Mouse (Mus musculus): ENCODE data around the gene Trpm5. TPM values are rescaled to one million over a fixed set of nuclear protein-coding genes. Genes with fewer than 3 reads are reported as not detected.

Gene Trpm5
- polyA plus RNA-seq, 1 experiment, result not detected

DNA sequence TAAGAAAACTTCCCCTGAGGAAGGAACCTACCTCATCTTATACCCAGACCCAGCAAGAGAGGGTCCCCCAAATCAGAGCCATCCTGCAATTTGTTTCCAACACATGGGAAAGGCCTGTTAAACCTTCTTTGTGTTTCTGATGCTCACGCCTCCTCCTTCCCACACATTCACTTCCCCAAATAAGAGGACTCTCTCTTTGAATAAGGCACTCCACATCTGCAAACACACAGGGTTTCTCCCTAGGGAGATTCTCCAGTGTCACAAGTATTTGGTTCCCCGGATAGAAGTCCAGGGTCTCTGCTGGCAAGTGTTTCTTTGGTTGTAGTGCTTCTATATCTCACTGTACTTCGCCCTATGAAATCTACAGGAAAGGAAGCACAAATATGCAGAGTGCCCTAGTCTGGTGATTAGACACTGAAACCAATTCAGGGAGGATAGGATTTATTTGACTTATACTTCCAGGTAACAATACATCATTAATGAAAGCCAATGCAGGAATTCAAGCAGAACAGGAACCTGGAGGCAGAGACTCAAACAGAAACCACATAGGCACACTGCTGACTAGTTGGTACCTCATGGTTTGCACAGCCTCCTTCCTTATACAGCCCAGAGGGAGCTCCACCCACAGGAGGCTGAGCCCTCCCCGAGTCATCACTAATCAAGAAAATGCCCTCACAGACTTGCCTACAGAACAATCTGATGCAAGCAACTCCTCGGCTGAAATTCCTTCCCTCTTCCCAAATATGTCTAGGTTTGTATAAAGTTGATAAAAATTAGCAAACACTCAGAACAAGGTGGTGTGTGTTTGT lies 72.9 kb downstream of the Trpm5 start:
- H3K9ac ChIP-seq (ENCODE audit: low read depth, poor library complexity, severe bottlenecking), result no peak overlapping the region
- no peaks in the 10 kb centered on the region for H3K36me3 ChIP-seq (ENCODE audit: control insufficient read depth, insufficient read depth, low read length, poor library complexity, severe bottlenecking)
- peaks cover 3% of the 10 kb centered on the region for H3K4me1 ChIP-seq (ENCODE audit: control insufficient read depth, insufficient read depth, low read length)
- no peak overlapping the region for H3K4me3 ChIP-seq (ENCODE audit: low read depth, low read length)
- no peaks in the 10 kb centered on the region for H3K9me3 ChIP-seq (replicated peaks; ENCODE audit: control insufficient read depth, insufficient read depth, low read length, poor library complexity, severe bottlenecking)
- H3K27ac ChIP-seq (ENCODE audit: insufficient read depth, low read length), result no peak overlapping the region
- TF ChIP-seq EP300 (IDR thresholded peaks at IDR 0.05; ENCODE audit: insufficient read depth, low read depth, low read length), result no peak
- no peak for TF ChIP-seq POLR2A (IDR thresholded peaks at IDR 0.05; ENCODE audit: insufficient read depth, low read length)
- no peak for TF ChIP-seq CTCF (IDR thresholded peaks at IDR 0.05; ENCODE audit: low read depth, low read length)
- no peaks in the 10 kb centered on the region for H3K27me3 ChIP-seq (ENCODE audit: control insufficient read depth, insufficient read depth, low read length, poor library complexity, severe bottlenecking)

DNA sequence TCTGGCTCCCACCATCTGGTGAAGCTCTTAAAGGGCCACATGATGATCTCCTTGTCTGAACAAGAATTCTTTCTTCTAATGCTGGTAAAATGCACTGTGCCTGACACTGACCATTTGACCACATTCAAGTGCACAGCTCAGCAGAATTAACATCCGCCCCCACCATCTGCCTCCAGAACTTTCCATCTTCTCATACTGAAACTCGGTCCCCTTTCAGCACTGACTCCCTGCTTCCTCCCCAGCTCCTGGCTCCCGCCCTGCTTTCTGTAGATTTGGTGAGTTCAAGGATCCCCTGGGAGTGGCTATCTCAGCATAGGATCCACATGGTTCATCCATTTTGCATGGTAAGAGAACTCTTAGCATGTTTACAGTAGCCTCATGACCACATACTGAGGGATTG lies 73.7 kb downstream of the Trpm5 start:
- Histone ChIP-seq H3K9me3 (replicated peaks; ENCODE audit: control insufficient read depth, insufficient read depth, low read length, poor library complexity, severe bottlenecking) (no peaks in the 10 kb centered on the region), H3K36me3 (ENCODE audit: control insufficient read depth, insufficient read depth, low read length, poor library complexity, severe bottlenecking) (no peaks in the 10 kb centered on the region), H3K4me3 (ENCODE audit: low read depth, low read length) (no peak overlapping the region), H3K27ac (ENCODE audit: insufficient read depth, low read length) (no peak overlapping the region), H3K4me1 (ENCODE audit: control insufficient read depth, insufficient read depth, low read length) (peaks cover 8% of the 10 kb centered on the region), H3K27me3 (ENCODE audit: control insufficient read depth, insufficient read depth, low read length, poor library complexity, severe bottlenecking) (no peaks in the 10 kb centered on the region), H3K9ac (ENCODE audit: low read depth, poor library complexity, severe bottlenecking) (no peak overlapping the region)
- TF ChIP-seq CTCF (IDR thresholded peaks at IDR 0.05; ENCODE audit: low read depth, low read length), result no peak
- no peak for TF ChIP-seq POLR2A (IDR thresholded peaks at IDR 0.05; ENCODE audit: insufficient read depth, low read length)
- TF ChIP-seq EP300 (IDR thresholded peaks at IDR 0.05; ENCODE audit: insufficient read depth, low read depth, low read length), result no peak

DNA sequence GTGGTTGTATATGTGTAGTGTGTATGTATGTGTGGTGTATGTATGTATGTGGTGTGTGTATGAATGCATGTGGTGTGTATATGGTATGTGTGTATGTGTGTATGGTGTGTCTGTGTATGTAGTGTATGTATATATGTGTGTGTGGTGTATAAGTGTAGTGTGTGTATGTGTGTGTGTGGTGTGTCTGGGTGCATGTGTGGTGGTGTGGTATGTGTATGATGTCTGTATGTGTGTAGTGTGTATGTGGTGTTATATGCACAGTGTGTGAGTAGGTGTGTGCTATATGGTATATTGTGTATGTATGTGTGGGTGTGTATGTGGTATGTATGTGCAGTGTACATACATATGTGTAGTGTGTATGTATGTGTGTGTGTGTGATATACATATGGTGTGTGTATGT lies 74.4 kb downstream of the Trpm5 start:
- peaks cover 12% of the 10 kb centered on the region for H3K4me1 ChIP-seq (ENCODE audit: control insufficient read depth, insufficient read depth, low read length)
- no peak overlapping the region for H3K27ac ChIP-seq (ENCODE audit: insufficient read depth, low read length)
- no peak overlapping the region for H3K4me3 ChIP-seq (ENCODE audit: low read depth, low read length)
- no peaks in the 10 kb centered on the region for H3K36me3 ChIP-seq (ENCODE audit: control insufficient read depth, insufficient read depth, low read length, poor library complexity, severe bottlenecking)
- TF ChIP-seq CTCF (IDR thresholded peaks at IDR 0.05; ENCODE audit: low read depth, low read length) (no peak), POLR2A (IDR thresholded peaks at IDR 0.05; ENCODE audit: insufficient read depth, low read length) (no peak), EP300 (IDR thresholded peaks at IDR 0.05; ENCODE audit: insufficient read depth, low read depth, low read length) (no peak)
- H3K27me3 ChIP-seq (ENCODE audit: control insufficient read depth, insufficient read depth, low read length, poor library complexity, severe bottlenecking), result no peaks in the 10 kb centered on the region
- H3K9me3 ChIP-seq (replicated peaks; ENCODE audit: control insufficient read depth, insufficient read depth, low read length, poor library complexity, severe bottlenecking), result no peaks in the 10 kb centered on the region
- no peak overlapping the region for H3K9ac ChIP-seq (ENCODE audit: low read depth, poor library complexity, severe bottlenecking)

Other genes with a start within 250 kb of the Trpm5 start
- not detected in 2 replicates for gene Th, start 163.5 kb downstream of the Trpm5 start, polyA plus RNA-seq (2011; ENCODE audit: insufficient read depth, insufficient read length, low read depth, missing spikeins)
- gene Ascl2, start 125.4 kb downstream of the Trpm5 start, polyA plus RNA-seq (2011; ENCODE audit: insufficient read depth, insufficient read length, low read depth, missing spikeins), result 1.9 and 2.2 TPM in 2 replicates
- gene Tspan32, start 89.6 kb downstream of the Trpm5 start, polyA plus RNA-seq (2011; ENCODE audit: insufficient read depth, insufficient read length, low read depth, missing spikeins), result not detected in 2 replicates
- 392 and 406 TPM in 2 replicates for gene Cd81, start 41.9 kb downstream of the Trpm5 start, polyA plus RNA-seq (2011; ENCODE audit: insufficient read depth, insufficient read length, low read depth, missing spikeins)
- gene Tssc4, start 25.4 kb downstream of the Trpm5 start, polyA plus RNA-seq (2011; ENCODE audit: insufficient read depth, insufficient read length, low read depth, missing spikeins), result 18.2 and 21.0 TPM in 2 replicates
- not detected in 2 replicates for gene Kcnq1, start 11.7 kb upstream of the Trpm5 start, polyA plus RNA-seq (2011; ENCODE audit: insufficient read depth, insufficient read length, low read depth, missing spikeins)

Measured in ES-Bruce4 (cell line).